Mouse (Mus musculus): ENCODE results near the gene Wdr72. TPM values are rescaled to one million over a fixed set of nuclear protein-coding genes. Genes with fewer than 3 reads are reported as not detected.

Gene Wdr72
- not detected in 4 replicates for total RNA-seq (2023; ENCODE audit: inconsistent age)

DNA sequence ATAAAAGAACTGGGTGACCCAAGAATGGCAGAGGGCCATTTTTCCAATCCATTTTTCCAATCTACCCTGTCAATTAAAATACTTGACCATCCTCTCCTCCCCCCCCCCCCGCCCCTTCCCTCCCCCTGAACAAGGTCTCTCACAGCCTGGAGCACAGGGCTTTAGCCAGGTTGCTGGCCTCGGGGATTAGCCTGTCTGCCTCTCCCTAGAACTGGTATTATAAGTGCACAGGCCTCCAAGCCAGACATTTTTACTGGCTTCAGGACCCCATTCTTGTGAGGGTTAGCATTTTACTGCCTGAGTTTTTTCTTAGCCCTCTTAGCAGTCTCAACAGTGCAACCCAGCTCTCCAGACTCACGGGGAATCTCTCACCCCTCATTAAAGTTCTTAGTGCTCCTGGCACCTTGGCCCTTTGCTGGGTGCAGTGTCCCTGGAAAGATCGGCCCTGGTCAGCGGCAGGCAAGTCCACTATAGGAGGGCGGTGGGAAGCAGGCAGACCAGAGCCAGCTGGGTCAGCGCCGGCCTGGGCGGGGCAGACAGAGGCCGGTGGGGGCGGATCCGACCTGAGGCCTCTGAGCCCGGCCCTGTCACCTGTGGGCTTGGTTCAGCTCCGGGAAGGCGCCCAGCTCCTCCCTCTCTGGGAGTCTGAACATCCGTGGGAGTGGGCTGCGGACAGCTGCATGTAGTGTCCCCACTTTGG lies at the start of gene Wdr72:
Wdr72 (plus strand) TSS at position 596 of the 700 bp plus-strand sequence.

Other genes with a start within 250 kb of the Wdr72 start
- gene Unc13c, start 141.4 kb upstream of the Wdr72 start, total RNA-seq (2023; ENCODE audit: inconsistent age) = not detected in 4 replicates

Data from B cell, adult (primary cell).